Mouse (Mus musculus): ENCODE measurements around the gene Onecut3.

Onecut3 gene

DNA sequence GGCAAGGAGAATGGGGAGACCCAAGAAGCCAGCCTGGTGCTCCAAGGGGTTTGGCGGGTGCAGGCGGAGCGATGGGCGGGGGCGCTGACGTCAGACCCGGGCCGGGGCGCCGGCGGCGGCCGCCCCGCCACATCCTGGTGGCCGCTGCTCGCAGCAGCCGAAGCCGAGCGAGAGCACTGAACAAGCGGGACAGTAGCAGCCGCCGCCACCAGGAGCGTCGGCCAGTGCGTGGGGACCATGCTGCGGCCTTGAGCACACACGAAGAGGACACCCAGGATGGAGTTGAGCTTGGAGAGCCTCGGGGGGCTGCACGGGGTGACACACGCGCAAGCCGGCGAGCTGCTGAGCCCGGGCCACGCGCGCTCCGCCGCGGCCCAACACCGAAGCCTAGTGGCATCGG lies at the start of gene Onecut3:
Onecut3 (plus strand) TSS at position 104 of the 400 bp plus-strand sequence.
- DNase-seq (ENCODE audit: low spot score in 2 of 2): no peak

DNA sequence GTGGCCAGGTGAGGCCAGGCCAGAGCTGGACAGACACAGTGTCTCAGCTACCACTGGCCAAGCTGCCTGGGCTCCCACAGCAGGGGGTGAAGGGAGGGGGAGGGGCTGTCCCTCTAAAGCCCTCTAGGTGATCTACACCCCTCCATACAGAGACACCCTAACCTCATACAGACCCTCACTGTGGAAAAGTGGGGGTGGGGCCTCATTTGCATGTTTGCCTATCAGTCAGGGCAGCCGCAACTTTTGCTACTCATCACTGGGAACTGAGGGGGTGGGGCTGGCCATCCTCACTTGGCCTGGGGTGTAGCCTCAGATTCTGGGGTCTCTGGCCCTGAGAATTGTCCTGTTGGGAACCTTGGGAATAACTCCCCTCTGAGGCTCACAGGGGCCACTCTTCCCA lies 49.6 kb upstream of the Onecut3 start:
- no peak for DNase-seq (ENCODE audit: low spot score in 2 of 2)

DNA sequence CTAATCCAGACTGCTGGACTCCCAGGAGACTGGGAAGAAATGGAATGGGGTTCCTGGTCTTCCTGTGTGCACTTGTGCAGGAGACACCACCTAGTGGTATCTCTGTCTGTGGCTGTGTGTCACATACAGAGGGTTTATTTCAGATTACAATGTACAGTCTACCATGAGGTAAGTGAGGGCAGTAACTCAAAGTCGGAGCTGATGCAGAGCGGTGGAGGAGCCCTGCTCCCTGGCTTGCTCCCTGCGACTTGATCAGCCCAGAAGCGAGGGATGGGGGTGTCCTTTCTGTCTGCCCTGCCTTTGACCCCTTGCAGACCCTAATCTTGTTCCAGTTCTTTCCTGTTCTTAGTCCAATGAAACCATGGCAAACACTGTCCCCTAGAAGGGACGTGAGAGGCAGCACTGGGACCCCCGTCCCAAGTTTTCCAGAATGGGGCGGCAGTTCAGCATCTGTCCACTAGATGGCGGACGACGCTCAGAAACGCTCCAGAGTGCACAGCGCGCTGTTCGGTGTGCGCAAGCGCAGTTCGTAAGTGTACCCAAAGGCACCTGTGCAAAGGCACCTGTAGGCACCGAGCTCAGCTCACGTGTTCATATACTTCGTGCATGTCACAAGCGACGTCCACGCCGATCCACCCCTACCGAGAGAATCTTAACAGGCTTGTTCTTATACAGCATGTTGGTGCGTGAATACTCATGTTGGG lies 48.6 kb upstream of the Onecut3 start:
- peak; percentile 72 to 83 for DNase-seq (ENCODE audit: low spot score in 2 of 2)

DNA sequence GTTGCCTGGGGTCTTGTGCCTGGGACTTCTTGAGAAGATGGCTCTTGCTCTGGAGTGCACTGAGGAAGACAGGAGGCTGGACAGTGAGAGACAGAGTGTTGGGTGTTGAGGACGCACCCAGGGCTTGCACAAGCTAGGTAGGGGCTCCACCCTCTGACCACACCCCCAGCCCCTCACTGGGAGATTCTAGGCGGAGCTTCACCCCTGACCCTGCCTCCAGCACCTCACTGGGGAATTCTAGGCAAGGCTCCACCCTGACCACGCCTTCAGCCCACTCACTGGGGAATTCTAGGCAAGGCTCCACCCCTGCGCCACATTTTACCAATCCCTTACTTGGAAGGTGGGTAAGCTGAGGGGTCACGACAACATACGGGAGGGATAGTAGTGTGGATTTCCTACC lies 44.0 kb upstream of the Onecut3 start:
- DNase-seq (ENCODE audit: low spot score in 2 of 2): no peak

DNA sequence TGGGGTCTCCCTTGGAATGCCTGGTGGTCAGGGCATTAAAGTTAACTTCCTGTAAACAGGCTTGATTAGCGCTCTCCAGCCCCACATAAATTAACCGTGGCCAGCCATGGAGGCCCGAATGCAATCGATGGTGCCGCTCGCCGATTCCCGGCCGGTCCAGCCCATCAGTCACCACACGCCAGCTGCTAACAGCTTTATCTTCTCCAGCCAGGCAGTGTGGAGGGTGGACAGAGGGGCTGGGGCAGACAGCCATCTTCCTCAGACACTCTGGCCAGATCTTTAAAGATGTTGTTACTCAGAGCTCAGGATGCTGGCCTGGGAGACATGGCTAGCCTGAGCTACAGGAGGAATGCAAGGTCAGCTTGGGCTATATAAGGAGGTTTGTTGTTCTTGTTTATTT lies 41.0 kb upstream of the Onecut3 start:
- DNase-seq (ENCODE audit: low spot score in 2 of 2): no peak

DNA sequence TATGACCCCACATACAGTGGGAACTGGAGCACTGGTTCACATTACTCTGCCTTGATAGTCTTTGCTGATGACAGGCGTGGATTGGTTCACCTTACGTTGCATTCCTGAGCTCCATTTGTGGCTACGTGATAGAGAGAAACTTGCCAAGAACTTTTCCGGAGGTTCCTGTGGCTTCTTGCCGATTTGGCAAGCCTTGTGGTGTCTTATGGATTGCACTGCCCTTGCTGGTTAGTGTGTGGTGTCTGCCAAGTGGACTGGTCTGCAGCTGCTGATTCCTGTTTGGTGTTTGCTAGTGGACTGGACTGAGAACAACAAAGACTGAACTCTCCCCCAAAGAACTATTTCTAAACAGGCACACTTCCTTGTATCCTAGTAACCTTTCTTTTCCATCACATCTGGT lies 39.9 kb upstream of the Onecut3 start:
- DNase-seq (ENCODE audit: low spot score in 2 of 2): no peak

DNA sequence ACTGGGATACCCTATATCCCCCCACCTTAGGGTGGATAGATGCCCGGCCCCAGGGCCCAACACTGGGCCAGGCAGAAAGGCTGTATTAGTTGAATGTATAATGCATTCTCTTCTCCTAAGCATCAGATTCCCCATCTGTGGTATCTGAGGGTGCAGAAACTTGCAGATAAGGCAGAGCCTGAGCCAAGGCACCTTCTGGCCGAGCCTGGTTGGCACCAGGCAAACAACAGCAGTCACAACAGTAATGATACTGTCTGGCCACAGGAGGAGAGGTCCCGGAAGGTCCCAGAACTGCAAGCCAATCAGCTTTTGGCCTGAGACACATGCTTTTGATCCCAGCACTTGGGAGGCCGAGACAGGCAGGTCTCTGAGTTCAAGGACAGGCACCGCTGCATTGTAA lies 38.9 kb upstream of the Onecut3 start:
- no peak for DNase-seq (ENCODE audit: low spot score in 2 of 2)

DNA sequence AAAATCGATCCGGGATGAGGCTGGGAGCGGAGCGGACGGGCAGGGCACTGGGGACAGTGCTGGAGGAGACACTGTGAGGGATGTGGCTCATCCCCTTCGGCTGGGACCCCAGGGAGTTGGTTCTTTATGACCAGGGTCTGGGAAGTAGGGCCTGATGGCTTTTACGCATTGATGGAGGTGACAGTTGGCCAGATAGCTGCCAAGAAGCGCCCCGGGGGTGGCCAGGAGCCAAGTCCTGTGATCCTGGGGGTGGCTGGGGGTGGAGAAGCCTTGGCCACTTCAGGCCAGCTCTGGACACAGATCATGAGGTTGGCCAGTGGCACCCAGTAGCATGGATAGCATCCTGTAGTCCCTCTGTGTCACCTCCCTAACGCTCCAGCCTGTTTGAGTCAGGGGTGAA lies 35.4 kb upstream of the Onecut3 start:
- DNase-seq (ENCODE audit: low spot score in 2 of 2): no peak

DNA sequence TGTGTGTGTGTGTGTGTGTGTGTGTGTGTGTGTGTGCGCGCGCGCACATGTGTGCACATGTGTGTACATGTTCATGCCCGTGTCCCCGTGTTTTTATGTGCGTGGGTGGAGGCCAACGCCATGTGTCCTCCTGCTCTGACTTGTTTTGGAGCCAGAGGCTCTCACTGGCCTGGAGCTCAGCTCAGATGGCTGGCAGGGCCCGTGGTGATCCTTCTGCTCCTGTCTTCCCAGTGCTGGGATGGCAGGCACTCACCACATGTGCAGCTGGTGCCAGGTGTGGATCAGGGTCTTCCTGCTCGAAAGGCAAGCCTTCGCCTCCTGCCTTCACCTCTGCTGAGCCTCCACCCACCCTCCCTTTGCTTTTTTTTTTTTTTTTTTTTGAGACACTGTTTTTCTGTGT lies 35.0 kb upstream of the Onecut3 start:
- DNase-seq (ENCODE audit: low spot score in 2 of 2): no peak

DNA sequence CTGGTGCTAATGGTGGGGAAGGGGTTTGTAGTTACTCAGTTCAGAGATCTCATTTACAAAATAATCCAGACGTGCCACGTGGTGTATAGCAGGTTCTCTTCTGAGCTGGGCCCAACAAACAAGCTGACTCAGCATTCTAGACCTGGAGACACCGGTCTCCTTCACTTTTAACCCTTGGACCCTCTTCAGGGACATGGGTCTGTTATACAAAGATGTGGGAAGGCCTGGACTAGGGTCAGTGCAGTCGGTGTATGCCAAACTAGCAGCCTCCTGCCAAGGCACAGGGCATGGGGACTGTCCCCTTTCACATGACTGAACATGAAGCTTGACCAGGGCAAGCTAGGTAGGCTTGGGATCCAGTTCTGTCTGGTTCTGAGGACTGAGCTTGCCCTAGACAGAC lies 34.3 kb upstream of the Onecut3 start:
- DNase-seq (ENCODE audit: low spot score in 2 of 2): no peak

DNA sequence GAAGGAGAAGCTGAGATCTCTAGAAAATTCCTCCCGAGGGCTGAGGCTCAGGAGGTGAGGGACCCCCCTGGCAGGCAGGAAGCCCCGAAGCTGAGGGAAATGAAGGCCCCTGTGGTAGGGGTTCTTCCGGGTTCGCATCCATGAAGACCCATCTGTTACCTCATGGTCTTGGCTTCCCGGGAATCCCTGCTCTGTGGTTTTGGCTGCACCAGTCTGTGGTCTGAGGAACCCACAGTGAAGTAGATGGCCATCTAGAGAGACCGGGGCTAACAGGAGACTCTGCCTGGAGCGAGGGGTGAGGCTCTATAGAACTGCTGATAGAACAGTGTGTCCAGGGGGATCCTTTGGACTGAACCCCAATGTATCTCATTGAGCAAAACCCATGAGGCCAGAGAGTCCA lies 33.3 kb upstream of the Onecut3 start:
- no peak for DNase-seq (ENCODE audit: low spot score in 2 of 2)

DNA sequence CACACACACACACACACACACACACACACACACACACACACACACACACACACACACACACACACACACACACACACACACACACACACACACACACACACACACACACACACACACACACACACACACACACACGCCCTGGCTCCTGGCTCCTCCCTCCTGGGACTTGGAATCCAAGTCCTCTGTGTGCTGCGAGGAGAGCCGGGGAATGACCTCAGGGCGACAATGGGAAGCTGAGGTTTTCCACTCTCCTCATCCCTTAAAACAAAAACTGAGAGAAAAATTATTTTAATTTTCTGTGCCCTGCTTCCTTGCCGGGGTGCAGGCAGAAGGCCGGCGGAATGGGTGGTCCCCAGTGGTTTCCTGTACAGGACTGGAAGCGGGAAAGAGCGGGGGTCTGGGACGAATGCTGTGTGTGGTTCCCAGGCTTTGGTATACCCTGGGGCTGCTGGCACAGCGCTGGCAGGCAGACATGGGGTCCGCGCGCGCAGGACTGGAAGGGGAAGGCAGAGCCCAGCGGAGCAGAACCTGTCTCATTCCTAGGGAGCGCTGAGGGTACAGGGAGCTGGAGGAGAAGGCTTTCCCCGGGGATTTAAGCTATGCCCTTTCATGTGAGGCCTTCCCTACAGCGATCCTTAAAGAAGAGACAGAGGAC lies 30.1 kb upstream of the Onecut3 start:
- DNase-seq (ENCODE audit: low spot score in 2 of 2): no peak

DNA sequence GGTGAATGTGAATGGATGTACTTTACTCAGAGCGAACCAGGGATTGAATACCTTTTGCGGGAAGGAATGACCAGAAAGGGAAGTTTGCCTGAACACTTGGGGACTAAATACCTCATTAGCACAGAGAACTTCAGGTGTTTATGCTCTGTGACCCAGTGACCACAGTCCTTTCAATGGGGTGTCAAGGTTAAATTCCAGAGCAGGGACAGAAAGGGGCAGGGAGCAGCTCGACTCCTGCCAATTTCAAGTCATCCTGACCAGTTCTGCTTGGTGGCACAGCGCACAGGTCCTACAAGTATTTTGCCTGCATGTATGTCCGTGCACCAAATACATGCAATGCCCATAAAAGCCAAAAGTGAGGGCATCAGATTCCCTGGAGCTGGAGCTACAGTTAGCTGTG lies 29.6 kb upstream of the Onecut3 start:
- DNase-seq (ENCODE audit: low spot score in 2 of 2): no peak

DNA sequence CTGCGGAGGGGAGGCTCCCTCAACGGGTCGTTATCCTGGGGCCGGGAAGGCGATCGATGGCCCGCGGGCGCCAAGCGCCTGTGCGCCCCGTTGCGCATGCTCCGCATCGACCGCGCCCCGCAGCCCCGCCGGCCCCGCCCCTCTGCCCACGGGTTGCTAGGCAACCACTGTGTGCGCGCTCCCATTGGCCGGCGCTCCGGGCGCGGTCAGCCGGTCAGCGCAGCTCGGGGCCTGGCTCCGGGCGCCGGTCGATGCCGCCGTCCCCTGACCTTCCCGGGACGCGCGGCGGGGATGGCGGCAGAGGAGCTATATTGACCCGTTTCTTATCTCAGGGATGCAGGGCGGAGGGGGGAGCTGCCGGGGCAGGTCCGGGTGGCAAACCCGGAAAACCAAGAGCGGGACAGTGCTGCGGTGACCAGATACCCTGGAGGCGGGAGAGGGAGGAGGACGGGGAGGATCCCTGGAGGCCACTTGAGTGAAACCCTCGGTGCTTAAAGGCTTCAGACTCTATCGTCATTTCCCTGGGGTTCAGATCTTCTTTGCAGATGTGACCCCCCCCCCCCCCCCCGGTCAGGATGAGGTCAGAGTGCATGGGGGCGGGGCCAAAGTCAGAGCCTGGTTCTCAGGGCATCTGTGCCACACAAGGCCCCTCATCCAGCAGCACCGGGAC lies 19.2 kb upstream of the Onecut3 start:
- peak; percentile 76 to 88 for DNase-seq (ENCODE audit: low spot score in 2 of 2)

DNA sequence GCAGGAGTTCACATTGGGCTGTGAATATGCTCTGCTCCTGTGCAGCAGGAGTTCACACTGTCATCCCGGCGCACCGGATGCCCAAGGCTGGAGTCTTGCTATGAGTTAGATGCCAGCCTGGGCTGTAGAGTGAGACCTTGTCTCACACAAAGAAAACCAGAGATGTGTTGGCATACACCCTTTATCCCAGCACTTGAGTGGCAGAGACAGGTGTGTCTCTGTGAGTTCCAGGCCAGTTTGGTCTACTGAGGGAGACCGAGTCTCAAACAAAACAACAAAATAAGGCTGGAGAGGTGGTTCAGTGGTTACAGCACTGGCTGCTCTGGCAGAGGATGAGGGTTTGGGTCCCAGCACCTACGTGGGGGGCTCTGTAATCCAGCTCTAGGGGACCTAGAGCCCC lies 16.1 kb upstream of the Onecut3 start:
- no peak for DNase-seq (ENCODE audit: low spot score in 2 of 2)

DNA sequence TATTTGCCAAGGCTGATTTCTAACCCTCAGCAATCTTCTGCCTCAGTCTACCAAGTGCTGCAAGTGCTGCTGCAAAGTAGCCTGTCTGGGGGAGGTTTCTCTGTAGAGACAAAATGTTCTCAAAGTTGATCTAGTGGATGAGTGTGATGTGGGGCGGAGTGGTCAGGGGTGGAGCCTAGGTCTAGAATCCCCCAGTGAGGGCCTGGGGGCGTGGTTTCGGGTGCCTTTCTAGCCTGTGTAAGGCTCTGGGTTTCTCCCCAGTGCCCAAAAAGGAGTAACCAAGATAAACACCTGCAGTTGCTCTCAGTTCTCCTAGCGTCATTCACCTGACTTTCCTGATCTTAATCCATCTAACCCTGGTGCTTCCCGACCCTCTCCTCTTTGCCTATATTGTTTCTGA lies 13.6 kb upstream of the Onecut3 start:
- no peak for DNase-seq (ENCODE audit: low spot score in 2 of 2)

DNA sequence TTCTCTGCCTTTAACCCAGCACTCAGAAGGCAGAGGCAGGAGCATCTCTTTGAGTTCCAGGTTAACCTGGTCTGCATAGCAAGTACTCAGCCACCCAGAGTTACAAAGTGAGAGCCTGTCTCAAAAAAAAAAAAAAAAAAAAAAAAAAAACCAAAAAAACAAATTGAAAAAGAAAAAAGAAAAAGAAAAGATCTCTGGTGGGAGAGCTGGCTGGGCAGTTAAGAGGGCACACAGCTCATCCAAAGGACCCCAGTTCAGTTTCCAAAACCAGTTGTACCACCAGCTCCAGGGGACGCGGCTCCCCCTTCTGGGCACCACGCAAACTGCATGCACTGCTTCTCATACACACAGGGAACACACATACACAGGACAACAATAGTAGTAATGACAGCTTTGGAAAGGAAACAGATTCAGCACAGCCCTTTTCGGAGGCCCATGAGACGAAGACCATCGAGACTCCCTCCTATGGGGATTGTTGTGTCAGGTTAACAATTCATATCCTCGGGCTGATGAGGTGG lies 7.7 kb upstream of the Onecut3 start:
- DNase-seq (ENCODE audit: low spot score in 2 of 2): no peak

DNA sequence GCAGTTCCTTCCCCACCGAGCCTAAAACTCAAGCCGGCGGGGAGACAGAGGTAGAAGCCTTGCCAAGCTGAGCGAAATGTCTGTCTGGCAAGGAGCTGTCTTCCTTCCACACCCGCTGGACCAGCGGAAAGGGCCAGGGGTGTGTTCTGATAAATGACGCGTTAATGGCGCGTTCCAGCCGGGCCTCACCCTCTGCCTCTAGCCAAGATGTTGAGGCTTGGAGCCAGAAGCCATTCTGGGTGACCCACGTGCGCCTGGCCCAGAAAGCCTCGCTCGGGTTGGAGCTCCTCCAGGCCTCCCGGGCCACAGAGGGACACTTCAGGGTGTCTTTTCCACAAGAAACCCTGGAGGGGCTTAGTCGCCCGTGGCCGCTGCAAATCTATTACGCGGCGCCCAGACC lies 4.6 kb upstream of the Onecut3 start:
- DNase-seq (ENCODE audit: low spot score in 2 of 2): no peak

DNA sequence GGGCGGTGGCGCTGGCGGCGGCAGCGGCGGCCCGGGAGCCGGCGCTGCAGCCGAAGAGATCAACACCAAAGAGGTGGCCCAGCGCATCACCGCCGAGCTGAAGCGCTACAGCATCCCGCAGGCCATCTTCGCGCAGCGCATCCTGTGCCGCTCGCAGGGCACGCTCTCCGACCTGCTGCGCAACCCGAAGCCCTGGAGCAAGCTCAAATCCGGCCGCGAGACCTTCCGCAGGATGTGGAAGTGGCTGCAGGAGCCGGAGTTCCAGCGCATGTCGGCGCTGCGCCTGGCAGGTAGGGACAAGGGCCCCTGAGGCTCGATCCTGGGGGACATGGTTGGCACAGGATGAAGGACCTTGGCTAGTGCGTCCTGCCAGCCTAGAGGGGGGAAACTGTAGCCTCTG lies 1.3 kb downstream of the Onecut3 start:
- no peak for DNase-seq (ENCODE audit: low spot score in 2 of 2)

DNA sequence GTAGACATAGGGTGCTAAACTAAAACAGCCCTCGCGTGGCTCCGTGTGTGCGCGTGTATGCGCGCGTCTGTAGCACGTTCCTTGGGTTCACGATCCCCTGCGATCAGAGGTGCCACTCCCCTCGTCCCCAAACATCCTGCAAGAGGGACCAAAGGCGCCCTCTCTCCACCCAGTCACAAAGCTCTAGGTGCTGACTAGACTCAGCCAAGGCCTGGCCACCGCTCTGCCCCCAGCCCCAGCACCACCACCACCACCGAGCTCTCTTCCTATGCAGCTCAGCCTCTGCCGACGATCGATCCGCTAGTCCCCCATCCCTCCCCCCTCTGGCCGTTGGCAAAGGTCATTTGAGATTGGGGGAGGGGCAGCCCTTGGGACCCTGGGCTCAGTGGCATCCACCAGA lies 1.8 kb downstream of the Onecut3 start:
- DNase-seq (ENCODE audit: low spot score in 2 of 2): no peak

DNA sequence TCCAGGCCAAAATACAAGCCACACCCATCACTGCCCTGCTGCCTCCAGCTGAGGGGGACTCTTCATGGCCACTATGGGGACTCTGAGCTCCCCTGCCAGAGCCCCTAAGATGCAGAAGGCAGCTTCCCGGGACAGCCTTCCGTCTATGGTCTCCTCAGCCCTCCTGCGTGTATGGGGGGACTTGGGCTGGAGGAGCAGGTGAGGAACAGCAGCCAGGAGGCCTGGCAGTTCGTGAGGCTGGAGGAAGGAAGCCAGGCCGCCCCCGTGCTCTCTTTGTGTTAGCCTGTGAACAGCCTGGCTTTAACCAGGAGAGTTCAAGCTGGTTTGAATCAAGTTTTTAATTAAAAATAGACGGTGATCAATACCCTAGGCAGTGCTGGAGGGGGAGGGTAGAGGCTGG lies 7.7 kb downstream of the Onecut3 start:
- no peak for DNase-seq (ENCODE audit: low spot score in 2 of 2)

DNA sequence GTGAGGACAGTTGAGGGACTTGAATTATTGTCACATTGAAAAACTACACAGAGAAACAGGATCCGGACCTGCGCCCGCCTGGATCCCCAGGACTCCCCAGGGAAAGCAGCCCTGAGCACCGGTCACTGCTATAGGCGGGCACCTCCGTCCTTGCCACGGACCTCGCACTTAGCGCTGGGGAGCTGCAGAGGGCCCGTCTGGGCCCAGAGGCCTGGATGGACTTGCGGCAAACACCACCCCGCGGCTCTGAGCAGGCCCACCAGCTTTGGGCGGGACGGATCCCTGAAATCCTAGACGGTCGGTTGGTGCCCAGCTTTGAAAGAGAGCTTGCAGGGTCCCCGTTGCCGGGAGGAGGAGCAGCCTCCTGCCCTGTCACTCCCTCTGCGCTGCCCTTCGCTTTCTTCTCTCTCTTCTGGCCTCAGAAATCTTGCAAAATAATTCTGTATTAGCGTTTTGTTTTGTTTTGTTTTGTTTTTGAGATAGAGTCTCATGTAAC lies 8.2 kb downstream of the Onecut3 start:
- DNase-seq (ENCODE audit: low spot score in 2 of 2): no peak

Measured in frontal cortex, postnatal 36 days (tissue).